Mouse (Mus musculus) kidney, embryonic 16.5 days (tissue): ENCODE measurements around the gene Diras2. TPM values are rescaled to one million over a fixed set of nuclear protein-coding genes. Genes with fewer than 3 reads are reported as not detected.
"Not testable (repeated sequence)": the region's sequence is repeated elsewhere in the genome, so short reads cannot be mapped to it uniquely, and the experiment has no call there.

Source experiments
- ATAC-seq: fragments of 200-750 bp; cut with Nextera tagmentation; 2 replicates; pipeline ENCODE4 v1.8.0; 2017; ENCODE audit warnings: moderate TSS enrichment; ENCODE audit not compliant: low FRiP score, low TSS enrichment
- H3K27ac ChIP-seq: fragments of 300-500 bp; sonication (generic); 2 replicates; pipeline ENCODE4 v1.5.1; 2014; ENCODE audit warnings: low read length
- H3K27me3 ChIP-seq: fragments of 300-500 bp; sonication (generic); 2 replicates; pipeline ENCODE4 v1.6.1; 2014; ENCODE audit warnings: low read length, control low read depth, mixed read lengths; ENCODE audit not compliant: insufficient read depth
- H3K36me3 ChIP-seq: fragments of 300-500 bp; sonication (generic); 2 replicates; pipeline ENCODE4 v1.6.1; 2014; ENCODE audit warnings: low read length, control low read depth, mixed read lengths; ENCODE audit not compliant: insufficient read depth
- H3K4me1 ChIP-seq: fragments of 300-500 bp; sonication (generic); 2 replicates; pipeline ENCODE4 v1.6.1; 2014; ENCODE audit warnings: low read length, control low read depth, mixed read lengths; ENCODE audit not compliant: insufficient read depth
- H3K4me2 ChIP-seq: fragments of 300-500 bp; sonication (generic); replicated peaks from 2 replicates; pipeline ENCODE4 v1.6.1; 2014; ENCODE audit warnings: low read depth, low read length
- H3K4me3 ChIP-seq: fragments of 300-500 bp; sonication (generic); 2 replicates; pipeline ENCODE4 v1.5.1; 2014; ENCODE audit warnings: mild to moderate bottlenecking, low read length
- H3K9ac ChIP-seq: fragments of 300-500 bp; sonication (generic); replicated peaks from 2 replicates; pipeline ENCODE4 v1.6.1; 2014; ENCODE audit warnings: low read length
- H3K9me3 ChIP-seq: fragments of 300-500 bp; sonication (generic); 2 replicates; pipeline ENCODE4 v1.6.1; 2016; ENCODE audit warnings: low read length, control low read depth
- WGBS: fragments of 180-500 bp; shearing (Covaris S2); extraction: QIAGEN DNeasy Blood & Tissue Kit; methylation state at CpG from one replicate; pipeline ENCODE4 v1.1.7; 2014; 5-methylcytosine and 5-hydroxymethylcytosine counted together
- polyA plus RNA-seq: library from polyadenylated mRNA; unstranded; fragments of >200 nt; fragmentation: Nextera tagmentation; extraction: Ambion mirVana; gene quantifications from 2 replicates; pipeline ENCODE4 v1.2.1, GENCODE M21; 2015

The Diras2 gene
- polyA plus RNA-seq, 1 experiment from 2014 or later: 0.25 TPM

DNA sequence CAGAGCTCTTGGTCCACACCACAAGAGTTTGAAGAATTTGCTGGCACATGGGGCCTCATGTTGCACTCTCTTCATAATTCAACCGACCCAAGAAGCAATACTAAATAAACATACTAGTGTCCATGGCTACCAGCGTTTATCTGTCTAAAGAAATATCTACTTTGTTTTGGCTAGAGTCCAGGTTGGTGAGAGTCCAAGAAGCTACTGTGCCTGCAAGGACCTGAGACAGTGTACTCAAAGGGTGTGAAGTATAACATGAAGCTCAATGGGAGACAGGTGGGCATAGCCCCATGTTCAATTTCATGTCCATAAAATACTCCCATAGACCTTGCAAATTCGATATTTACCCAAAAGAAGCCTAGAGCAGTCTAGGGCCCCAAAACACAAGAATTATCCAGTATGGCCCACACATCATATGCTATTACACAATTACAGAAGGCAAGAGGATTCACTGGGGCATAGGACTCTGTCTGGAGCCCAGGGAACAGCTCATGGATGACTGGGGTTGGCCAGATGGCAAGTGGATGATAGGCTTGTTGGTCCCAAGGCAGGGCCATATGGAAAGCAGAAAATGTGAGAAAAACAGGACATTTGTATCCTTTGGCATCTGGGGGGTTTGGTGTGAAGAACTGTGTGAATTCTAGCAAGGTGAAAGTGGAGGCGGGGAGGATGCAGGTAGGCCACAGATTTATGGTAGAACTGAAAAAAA lies 20.8 kb downstream of the Diras2 start:
- no peaks in the 10 kb centered on the region for H3K9me3 ChIP-seq
- H3K4me1 ChIP-seq: no peaks in the 10 kb centered on the region
- no peak for ATAC-seq
- no peaks in the 10 kb centered on the region for H3K27me3 ChIP-seq
- H3K9ac ChIP-seq: no peak overlapping the region
- H3K36me3 ChIP-seq: no peaks in the 10 kb centered on the region
- no peak overlapping the region for H3K4me3 ChIP-seq
- whole genome bisulfite sequencing: 68% methylated on average over 4 of the region's 4 CpGs
- H3K27ac ChIP-seq: no peak overlapping the region
- H3K4me2 ChIP-seq: no peak overlapping the region

DNA sequence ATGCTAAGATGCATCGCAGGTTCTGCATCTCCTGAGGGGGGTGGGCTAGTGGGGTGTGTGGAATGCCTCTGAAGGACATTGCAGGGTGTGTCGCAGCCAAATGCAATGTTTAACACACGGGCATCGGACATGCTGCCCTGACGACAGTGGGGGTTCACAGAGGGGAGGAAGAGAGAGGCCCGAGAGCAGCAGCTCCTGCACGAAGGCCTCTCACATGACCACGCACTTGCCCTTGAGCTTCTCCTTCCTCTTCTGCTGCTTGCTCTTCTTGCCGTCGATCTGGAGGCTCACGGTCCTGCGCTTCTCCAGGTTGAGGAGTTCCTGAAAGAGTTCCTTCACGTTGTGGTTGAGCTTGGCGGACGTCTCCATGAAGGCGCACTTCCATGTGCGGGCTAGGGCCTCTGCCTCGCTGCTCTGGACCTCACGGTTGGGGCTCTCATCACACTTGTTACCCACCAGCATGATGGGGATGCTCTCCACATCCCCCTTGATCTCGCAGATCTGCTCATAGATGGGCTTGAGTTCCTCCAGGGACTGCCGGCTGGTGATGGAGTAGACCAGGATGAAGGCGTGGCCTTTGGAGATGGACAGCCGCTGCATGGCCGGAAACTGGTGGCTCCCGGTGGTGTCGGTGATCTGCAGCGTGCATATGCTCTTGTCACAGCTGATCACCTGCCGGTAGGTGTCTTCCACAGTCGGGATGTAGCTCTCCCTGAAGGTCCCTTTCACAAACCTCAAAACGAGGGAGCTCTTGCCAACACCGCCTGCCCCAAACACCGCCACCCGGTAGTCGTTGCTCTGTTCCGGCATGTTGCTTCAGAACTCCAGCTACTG lies 23.4 kb downstream of the Diras2 start:
- Histone ChIP-seq H3K27me3 (no peaks in the 10 kb centered on the region), H3K4me3 (no peak overlapping the region), H3K4me1 (no peaks in the 10 kb centered on the region), H3K9ac (no peak overlapping the region), H3K4me2 (no peak overlapping the region), H3K9me3 (no peaks in the 10 kb centered on the region), H3K27ac (no peak overlapping the region), H3K36me3 (no peaks in the 10 kb centered on the region)
- 91% methylated on average over 35 of the region's 35 CpGs for WGBS
- no peak for ATAC-seq

DNA sequence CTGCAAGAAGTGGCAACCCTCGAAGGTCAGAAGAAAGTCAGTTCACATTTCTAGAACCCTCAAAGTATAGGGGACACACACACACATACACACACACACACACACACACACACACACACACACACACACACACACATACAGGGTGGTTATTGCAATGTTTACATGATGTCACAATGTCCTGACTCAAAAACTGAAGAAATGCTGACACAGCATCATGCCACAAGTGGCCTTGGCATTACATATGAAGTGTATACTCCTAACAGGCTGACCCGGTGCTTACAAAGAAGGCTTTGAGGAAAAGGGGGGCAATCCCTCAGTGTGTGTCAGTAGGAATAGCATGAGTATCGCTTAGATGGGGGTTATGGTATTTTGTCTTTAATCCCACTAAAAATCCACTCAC lies 24.3 kb downstream of the Diras2 start:
- H3K36me3 ChIP-seq, H3K9me3 ChIP-seq, ATAC-seq, H3K27ac ChIP-seq, H3K4me3 ChIP-seq, H3K9ac ChIP-seq, H3K27me3 ChIP-seq, H3K4me1 ChIP-seq, H3K4me2 ChIP-seq: not testable (repeated sequence)
- 80% methylated on average over 3 of the region's 3 CpGs for WGBS

DNA sequence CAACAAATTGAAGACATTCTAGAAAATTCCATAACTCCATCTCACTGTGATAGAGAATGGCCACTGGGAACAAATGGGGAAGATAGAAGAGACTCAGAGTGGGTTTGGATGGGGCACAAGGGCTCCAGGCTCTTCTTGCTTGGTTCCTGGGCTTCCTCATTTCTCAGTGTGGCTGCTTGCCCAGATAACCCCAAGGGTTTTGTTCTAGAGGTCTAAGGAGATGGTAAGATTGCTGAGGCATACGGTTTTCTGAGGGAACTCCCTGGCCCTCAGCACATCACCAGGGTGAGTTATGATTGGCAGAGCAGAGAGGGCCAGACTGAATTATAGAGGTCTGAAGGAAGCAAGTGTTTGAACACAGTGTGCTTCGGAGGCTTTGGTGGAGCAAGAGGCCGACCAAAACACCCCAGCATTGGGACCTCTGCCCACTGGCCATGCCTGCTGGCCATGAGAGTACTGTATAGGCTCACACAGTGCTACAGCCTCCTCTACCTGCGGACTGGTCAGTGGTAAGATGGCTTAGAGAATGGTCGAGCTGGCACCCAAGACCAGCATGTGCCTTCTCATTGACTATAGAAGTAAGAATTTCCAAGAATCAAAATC lies 25.3 kb downstream of the Diras2 start:
- WGBS: 83% methylated on average over 5 of the region's 5 CpGs
- H3K9ac ChIP-seq: not testable (repeated sequence)

DNA sequence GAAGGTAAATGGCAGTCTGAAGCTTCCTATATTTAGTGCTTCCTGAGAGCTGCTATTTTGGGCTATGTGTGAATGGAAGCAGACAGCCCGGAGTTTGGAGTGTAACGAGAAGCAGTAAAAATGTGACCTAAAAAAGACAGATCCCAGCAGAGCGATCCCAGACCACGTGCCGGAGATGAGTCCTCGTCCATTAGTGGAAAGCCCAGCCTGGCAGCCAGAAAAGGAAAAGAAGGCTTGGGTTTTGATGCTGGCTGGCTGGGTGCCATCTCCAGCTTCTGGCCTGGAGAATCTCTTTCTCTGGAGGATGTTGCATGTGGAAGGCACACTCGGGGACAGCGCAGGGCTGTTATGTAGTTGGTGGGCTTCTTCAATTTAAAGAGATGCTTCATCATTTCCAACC lies 29.4 kb downstream of the Diras2 start:
- Histone ChIP-seq H3K4me2 (no peak overlapping the region), H3K9me3 (no peaks in the 10 kb centered on the region), H3K27me3 (no peaks in the 10 kb centered on the region), H3K27ac (no peak overlapping the region), H3K4me1 (no peaks in the 10 kb centered on the region), H3K9ac (no peak overlapping the region), H3K4me3 (no peak overlapping the region), H3K36me3 (no peaks in the 10 kb centered on the region)
- ATAC-seq: no peak
- 42% methylated on average over 8 of the region's 8 CpGs for WGBS

More for the DNA sequence above, 25.3 kb downstream of the Diras2 start:
- not testable (repeated sequence) for ATAC-seq, H3K4me2 ChIP-seq, H3K36me3 ChIP-seq, H3K27ac ChIP-seq, H3K27me3 ChIP-seq, H3K4me3 ChIP-seq, H3K4me1 ChIP-seq, H3K9me3 ChIP-seq

DNA sequence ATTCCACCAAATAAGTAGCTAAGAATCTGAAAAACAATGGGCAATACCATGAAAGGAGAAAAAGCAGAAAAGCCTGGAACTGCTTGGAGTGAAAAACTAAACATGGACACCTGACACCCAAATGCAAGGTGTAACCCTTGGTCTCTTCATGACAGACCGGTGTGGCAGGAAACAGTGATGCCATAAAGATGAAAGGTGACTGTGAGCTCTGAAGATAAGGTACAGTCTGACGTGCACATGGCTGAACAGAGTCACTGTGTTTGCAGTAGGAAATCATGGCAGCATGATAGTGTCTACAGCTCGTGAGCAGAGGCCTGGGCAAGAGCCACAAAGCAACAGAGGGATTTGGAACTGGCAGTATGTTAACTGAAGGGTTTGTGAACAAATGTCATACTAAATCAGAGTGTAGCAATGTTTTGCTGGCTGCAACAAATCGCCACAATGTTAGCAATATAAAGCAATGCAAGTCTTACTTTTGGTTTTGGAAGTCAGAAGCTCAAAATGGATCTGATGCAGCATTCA lies 34.0 kb downstream of the Diras2 start:
- Histone ChIP-seq H3K9me3 (no peaks in the 10 kb centered on the region), H3K4me2 (no peak overlapping the region), H3K36me3 (no peaks in the 10 kb centered on the region), H3K9ac (no peak overlapping the region), H3K27me3 (no peaks in the 10 kb centered on the region), H3K27ac (no peak overlapping the region), H3K4me3 (no peak overlapping the region), H3K4me1 (no peaks in the 10 kb centered on the region)
- ATAC-seq: no peak
- 60% methylated on average over 4 of the region's 4 CpGs for WGBS

DNA sequence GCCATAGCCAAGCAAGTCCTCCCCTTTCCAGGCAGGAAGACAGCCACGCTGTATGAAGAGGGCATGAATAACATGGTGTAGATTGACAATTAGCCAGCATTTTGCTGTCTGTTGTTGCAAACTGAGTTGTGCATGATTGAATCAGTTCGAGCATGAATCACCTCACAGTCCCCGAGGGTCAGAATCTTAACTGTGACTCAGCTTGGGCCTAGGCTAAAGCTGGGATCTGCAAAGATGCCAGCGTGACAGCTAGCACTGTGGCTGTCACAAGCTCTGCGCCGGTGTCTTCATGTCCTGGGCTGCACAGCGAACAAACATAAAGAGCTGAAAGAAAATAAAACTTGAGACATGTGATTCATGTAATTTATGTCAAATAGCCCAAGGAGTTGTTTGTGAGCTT lies 42.3 kb downstream of the Diras2 start:
- Histone ChIP-seq H3K4me2 (no peak overlapping the region), H3K4me1 (no peaks in the 10 kb centered on the region), H3K36me3 (no peaks in the 10 kb centered on the region), H3K9ac (no peak overlapping the region), H3K4me3 (no peak overlapping the region), H3K27me3 (no peaks in the 10 kb centered on the region), H3K9me3 (peaks cover 9% of the 10 kb centered on the region), H3K27ac (no peak overlapping the region)
- WGBS: 85% methylated on average over 7 of the region's 7 CpGs
- no peak for ATAC-seq

DNA sequence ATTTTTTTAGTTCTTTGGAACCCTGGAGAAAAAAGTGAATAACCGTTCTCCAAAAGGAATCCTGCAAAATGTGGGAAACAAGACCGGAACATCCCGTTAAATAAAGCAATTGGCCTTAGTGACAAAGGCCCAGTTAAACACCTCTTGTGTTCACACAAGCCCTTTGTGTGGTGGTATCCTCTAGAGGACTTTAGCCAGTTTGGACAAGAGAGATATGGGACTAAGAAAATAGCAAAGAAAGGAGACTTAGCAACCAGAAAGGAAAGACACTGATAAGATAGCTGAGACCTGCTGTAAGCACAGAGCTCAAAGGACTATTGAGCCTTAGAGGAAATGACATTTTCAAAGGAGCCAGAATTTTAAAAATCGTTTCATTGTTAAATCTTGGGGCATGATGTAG lies 47.0 kb downstream of the Diras2 start:
- no peak for ATAC-seq
- Histone ChIP-seq H3K4me3 (no peak overlapping the region), H3K27ac (no peak overlapping the region), H3K9ac (no peak overlapping the region), H3K4me2 (no peak overlapping the region), H3K9me3 (peaks cover under 1% of the 10 kb centered on the region), H3K4me1 (no peaks in the 10 kb centered on the region), H3K27me3 (no peaks in the 10 kb centered on the region), H3K36me3 (no peaks in the 10 kb centered on the region)
- 85% methylated on average over 4 of the region's 4 CpGs for WGBS

DNA sequence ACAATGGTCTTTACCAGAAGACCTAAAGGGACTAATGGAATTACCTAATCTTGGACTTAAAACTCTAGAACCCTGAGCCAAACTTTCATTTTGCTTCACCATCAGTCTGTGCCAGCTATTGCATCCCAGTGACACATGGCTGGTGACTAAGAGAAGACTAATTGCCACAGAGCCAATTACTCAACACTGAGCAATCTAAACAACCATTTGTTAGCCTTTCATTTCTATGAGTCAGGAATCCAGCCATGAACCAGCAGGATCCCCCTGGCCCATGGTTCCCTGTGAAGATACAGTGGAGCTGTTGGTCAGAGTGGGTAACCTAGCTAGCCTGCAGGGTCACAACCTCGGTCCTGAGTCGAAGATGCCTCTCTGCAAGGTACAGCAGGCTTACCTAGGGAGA lies 49.3 kb downstream of the Diras2 start:
- no peaks in the 10 kb centered on the region for H3K4me1 ChIP-seq
- no peak overlapping the region for H3K9ac ChIP-seq
- 90% methylated on average over 2 of the region's 2 CpGs for WGBS
- ATAC-seq: no peak
- no peaks in the 10 kb centered on the region for H3K27me3 ChIP-seq
- H3K4me2 ChIP-seq: no peak overlapping the region
- no peaks in the 10 kb centered on the region for H3K9me3 ChIP-seq
- H3K36me3 ChIP-seq: no peaks in the 10 kb centered on the region
- H3K27ac ChIP-seq: no peak overlapping the region
- no peak overlapping the region for H3K4me3 ChIP-seq

DNA sequence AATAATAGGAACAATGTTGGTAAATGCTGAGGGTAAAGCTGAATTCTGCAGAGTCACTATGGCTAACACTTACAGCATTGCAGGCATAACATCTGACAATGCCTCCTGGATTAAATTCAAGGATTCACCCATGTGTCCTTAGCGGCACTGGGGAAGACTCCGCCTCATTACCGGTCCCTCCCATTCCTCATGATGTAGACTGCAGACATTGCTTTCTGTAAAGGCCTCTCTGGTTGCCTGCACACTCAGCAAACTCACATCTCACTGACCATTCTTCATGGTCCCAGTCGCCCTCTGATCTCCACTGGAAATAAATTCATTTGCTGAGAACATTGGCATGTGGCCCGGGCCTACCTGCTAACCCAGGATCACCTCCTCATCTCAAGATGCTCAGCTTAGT lies 51.9 kb downstream of the Diras2 start:
- H3K9me3 ChIP-seq: no peaks in the 10 kb centered on the region
- WGBS: 93% methylated on average over 5 of the region's 5 CpGs
- no peak overlapping the region for H3K9ac ChIP-seq
- no peak for ATAC-seq
- no peaks in the 10 kb centered on the region for H3K36me3 ChIP-seq
- H3K27ac ChIP-seq: no peak overlapping the region
- H3K4me1 ChIP-seq: no peaks in the 10 kb centered on the region
- H3K27me3 ChIP-seq: no peaks in the 10 kb centered on the region
- no peak overlapping the region for H3K4me2 ChIP-seq
- H3K4me3 ChIP-seq: no peak overlapping the region
